Mouse (Mus musculus): ENCODE results near the gene Lsm14a.

GRCm38 (mm10) chr7:34302651-34303050 lies 90.5 kb downstream of the Lsm14a start:
- TF ChIP-seq POLR2A (IDR thresholded peaks at IDR 0.05; ENCODE audit: low read depth, low read length) (no peak), CTCF (conservative IDR thresholded peaks at IDR 0.05; ENCODE audit: insufficient read depth, insufficient read length, low read depth, low read length) (no peak)
